Mouse (Mus musculus) liver, embryonic 13.5 days (tissue): Measurements from ENCODE around the gene Apip. TPM values are rescaled to one million over a fixed set of nuclear protein-coding genes. Genes with fewer than 3 reads are reported as not detected.

Experiments used
- ATAC-seq: fragments of 200-750 bp; cut with Nextera tagmentation; 2 replicates; pipeline ENCODE4 v1.8.0; 2017; ENCODE audit warnings: low read depth, mild to moderate bottlenecking, moderate number of reproducible peaks, moderate library complexity
- DNase-seq: peaks from one replicate; pipeline ENCODE4 v3.0.0; 2022
- H3K27ac ChIP-seq: fragments of 300-500 bp; sonication (generic); 2 replicates; pipeline ENCODE4 v1.5.1; 2015; ENCODE audit warnings: moderate library complexity, mild to moderate bottlenecking, inconsistent platforms
- H3K27me3 ChIP-seq: fragments of 300-500 bp; sonication (generic); 2 replicates; pipeline ENCODE4 v1.6.1; 2015; ENCODE audit warnings: mild to moderate bottlenecking, inconsistent platforms
- H3K36me3 ChIP-seq: fragments of 300-500 bp; sonication (generic); 2 replicates; pipeline ENCODE4 v1.6.1; 2015; ENCODE audit warnings: mild to moderate bottlenecking, inconsistent platforms
- H3K4me1 ChIP-seq: fragments of 300-500 bp; sonication (generic); replicated peaks from 2 replicates; pipeline ENCODE4 v1.6.1; 2015; ENCODE audit warnings: inconsistent platforms
- H3K4me2 ChIP-seq: fragments of 300-500 bp; sonication (generic); 2 replicates; pipeline ENCODE4 v1.6.1; 2015; ENCODE audit warnings: inconsistent platforms, mild to moderate bottlenecking, moderate library complexity
- H3K4me3 ChIP-seq: fragments of 300-500 bp; sonication (generic); replicated peaks from 2 replicates; pipeline ENCODE4 v1.5.1; 2015; ENCODE audit warnings: mild to moderate bottlenecking, inconsistent platforms
- H3K9ac ChIP-seq: fragments of 300-500 bp; sonication (generic); 2 replicates; pipeline ENCODE4 v1.6.1; 2015; ENCODE audit warnings: mild to moderate bottlenecking, inconsistent platforms
- H3K9me3 ChIP-seq: fragments of 300-500 bp; sonication (generic); replicated peaks from 2 replicates; pipeline ENCODE4 v1.6.1; 2016; ENCODE audit warnings: inconsistent platforms
- WGBS: fragments of 180-500 bp; shearing (Covaris S2); methylation state at CpG from one replicate; pipeline ENCODE4 v1.1.7; 2015; ENCODE audit not compliant: insufficient replicate concordance; 5-methylcytosine and 5-hydroxymethylcytosine counted together
- polyA plus RNA-seq: library from polyadenylated mRNA; unstranded; fragments of >200 nt; fragmentation: Nextera tagmentation; extraction: Ambion mirVana; gene quantifications from 2 replicates; pipeline ENCODE4 v1.2.1, GENCODE M21; 2015

The Apip gene
- 49.8 and 50.9 TPM in 2 replicates for polyA plus RNA-seq

DNA sequence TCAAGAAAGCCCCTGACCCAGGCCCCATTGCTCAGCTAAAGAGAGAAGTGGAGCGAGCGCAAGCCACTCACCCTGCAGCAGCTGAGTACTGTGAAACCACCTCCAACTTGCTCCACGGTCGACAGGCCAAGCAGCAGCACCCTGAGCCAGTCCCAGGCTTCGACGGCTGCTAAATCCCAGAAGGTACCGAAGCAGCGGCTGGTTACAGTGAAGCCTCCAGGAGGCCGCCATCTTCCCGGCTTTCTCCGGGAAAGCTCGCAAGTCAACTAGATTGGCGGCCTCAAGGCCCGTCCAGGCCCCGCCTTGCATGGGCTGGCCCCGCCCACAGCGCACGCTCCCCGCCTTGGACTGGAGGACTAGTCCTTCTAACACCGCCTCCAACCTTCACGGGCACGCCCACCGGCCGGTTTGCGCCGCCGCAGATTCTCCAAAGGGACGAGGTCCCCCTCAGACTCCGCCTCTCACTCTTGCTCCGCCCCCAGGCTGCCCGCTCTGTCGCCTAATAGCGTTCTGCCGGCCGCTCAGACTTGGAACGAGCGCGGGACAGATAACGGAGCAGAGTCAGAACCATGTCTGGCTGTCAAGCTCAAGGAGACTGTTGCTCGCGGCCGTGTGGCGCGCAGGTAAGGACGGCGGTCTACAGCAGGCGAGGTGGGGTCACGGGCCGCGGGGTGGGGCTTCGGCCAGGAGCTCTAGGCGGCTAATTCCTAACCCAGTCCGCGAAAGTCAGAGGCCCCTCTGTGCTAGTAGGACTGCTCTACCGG is at the start of gene Apip, which contains the start of gene Pdhx:
Apip (plus strand) TSS at position 457 of the 764 bp plus-strand sequence.
Pdhx (minus strand) TSS at position 295 of the 764 bp plus-strand sequence.
- Histone ChIP-seq H3K27me3 (no peaks in the 10 kb centered on the region), H3K27ac (peak within 1 kb of the TSS; percentile 94), H3K9me3 (no peaks in the 10 kb centered on the region), H3K9ac (peak within 1 kb of the TSS; percentile 89), H3K4me3 (peak within 1 kb of the TSS; percentile 89), H3K4me2 (peak within 1 kb of the TSS; percentile 77), H3K36me3 (no peaks in the 10 kb centered on the region), H3K4me1 (peaks cover 45% of the 10 kb centered on the region)
- peak; percentile 100 for DNase-seq
- ATAC-seq: peak; percentile 98
- under 1% methylated on average over 55 of the region's 55 CpGs for WGBS

DNA sequence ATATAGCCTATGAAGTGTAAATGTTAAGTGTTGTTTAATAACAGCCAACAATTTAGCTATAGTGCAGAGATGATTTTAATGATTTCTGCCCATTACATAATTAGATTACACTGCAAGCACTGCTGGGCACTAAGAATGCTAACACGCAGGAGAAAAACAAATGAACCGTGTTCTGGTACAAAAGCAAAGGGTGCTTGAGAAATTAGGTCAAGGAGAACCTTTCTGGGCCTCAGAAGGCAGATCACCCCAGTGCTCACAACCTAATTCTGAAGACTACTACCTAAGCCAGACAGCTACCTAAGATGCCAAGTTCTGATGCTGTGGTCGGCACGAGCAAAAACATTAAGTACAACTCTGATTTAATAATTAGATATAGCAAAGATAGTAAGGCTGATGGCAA is 35.6 kb upstream of the Apip start:
- Histone ChIP-seq H3K9me3 (no peaks in the 10 kb centered on the region), H3K4me3 (no peak overlapping the region), H3K27me3 (no peaks in the 10 kb centered on the region), H3K9ac (no peak overlapping the region), H3K27ac (no peak overlapping the region), H3K4me2 (no peak overlapping the region), H3K36me3 (peaks cover 20% of the 10 kb centered on the region), H3K4me1 (no peaks in the 10 kb centered on the region)
- no peak for DNase-seq
- ATAC-seq: no peak
- 87% methylated on average over 4 of the region's 4 CpGs for WGBS

DNA sequence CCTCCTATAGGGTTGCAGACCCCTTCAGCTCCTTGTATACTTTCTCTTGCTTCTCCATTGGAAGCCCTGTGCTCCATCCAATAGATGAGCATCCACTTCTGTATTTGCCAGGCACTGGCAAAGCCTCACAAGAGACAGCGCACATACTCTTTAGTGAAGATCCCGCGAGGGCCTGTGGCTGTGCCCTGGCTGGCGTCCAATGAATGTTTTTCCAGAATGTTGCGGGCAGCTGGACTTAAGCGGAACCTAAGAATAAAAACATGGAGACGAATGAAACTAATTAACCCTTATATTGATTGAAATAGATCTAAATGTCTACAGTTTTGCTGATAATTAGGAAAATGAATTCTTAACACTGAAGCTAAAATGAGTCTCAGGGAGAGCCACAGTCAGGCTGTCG is 32.6 kb upstream of the Apip start:
- Histone ChIP-seq H3K27me3 (no peaks in the 10 kb centered on the region), H3K9me3 (no peaks in the 10 kb centered on the region), H3K27ac (no peak overlapping the region), H3K4me1 (no peaks in the 10 kb centered on the region), H3K36me3 (peaks cover 13% of the 10 kb centered on the region), H3K4me3 (no peak overlapping the region), H3K4me2 (no peak overlapping the region), H3K9ac (no peak overlapping the region)
- 87% methylated on average over 8 of the region's 8 CpGs for WGBS
- ATAC-seq (no peak), DNase-seq (no peak)

DNA sequence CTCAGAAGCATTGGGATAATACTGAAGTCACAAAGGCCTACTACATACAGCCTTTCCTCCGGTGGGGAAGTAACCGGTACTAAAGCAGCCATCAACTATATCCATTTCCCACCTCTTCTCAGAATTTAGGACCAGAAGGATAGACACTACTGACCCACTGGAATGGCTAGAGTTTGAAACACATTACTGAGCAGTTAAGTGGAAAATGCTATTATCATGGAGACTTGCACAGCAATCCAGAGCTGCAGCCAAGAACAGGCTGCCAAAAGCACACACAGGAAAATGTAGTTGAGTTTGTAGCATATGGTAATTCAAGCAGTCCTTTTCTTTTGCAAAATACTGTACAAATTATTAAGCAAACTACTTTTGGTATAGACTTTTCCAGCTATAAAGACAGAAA is 28.2 kb upstream of the Apip start:
- Histone ChIP-seq H3K4me1 (no peaks in the 10 kb centered on the region), H3K9me3 (no peaks in the 10 kb centered on the region), H3K36me3 (peaks cover 6% of the 10 kb centered on the region), H3K27ac (no peak overlapping the region), H3K4me2 (no peak overlapping the region), H3K9ac (no peak overlapping the region), H3K27me3 (no peaks in the 10 kb centered on the region), H3K4me3 (no peak overlapping the region)
- DNase-seq (no peak), ATAC-seq (no peak)
- 82% methylated on average over 2 of the region's 2 CpGs for WGBS

DNA sequence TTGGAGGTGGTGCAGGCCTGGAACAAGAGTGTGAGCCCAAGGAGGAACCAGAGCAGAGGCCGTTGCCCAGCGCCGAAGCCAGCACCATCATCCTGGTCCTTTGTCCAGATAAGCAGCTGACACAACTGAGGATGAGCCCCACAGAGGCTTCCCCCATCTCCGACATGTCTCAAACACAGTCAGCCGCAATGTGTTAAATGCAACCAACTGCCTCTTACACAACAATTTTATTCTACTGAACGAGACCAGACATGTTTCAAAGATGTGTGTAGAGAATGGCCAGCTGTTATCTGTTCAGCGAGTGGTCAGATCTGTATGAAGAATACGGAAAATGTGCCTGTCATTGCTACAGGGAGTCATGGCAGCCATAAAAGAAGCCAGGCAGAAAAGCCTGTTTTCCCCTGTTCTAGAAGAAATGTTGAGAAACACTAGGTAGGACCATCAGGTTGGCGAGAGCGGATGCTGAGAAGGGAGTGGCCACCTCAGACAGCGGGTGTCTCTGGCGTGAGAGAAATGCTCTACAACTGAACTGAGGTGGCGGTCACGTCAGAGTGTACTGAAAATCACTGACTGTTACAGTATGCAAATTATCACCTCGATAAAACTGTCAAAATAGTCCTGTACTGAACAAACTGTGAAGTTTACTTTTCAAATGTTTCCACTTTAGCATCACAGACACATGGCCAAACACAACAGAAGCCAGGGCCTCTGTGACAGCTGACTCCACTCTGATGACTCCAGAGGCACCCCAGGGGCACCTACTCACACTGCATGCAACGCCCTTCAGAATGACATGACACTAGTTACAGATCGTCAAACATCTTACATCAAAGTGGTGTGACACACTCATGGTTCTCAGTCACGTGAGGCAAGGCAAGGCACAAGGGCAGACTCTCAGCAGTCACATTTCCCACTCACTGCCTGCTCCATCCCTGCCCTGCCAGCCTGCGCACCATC is 21.3 kb upstream of the Apip start:
- WGBS: 80% methylated on average over 19 of the region's 19 CpGs
- Histone ChIP-seq H3K9ac (no peak overlapping the region), H3K36me3 (no peaks in the 10 kb centered on the region; the same call in 1 of the 2 replicates), H3K27ac (no peak overlapping the region), H3K4me3 (no peak overlapping the region), H3K9me3 (no peaks in the 10 kb centered on the region), H3K27me3 (no peaks in the 10 kb centered on the region), H3K4me1 (no peaks in the 10 kb centered on the region), H3K4me2 (no peak overlapping the region)
- ATAC-seq (no peak), DNase-seq (no peak)

DNA sequence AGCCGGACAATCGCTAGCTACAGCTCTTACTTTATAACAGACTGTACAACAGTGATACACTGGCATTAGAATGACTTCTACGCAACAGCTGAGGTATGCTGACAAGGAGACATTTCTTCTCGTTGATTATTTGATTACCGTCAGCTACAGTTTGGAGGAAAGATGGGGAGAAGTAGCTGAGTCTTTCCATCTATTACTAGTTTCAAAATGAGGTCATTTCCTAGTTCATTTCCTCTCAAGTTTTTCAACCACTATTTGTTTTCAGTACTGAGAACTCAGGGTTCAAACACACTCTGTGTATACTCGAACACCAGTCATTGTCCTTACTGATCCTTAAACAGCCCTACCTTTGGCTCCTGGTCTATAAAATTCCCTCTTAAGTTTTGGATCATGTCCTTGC is 17.7 kb upstream of the Apip start:
- 79% methylated on average over 6 of the region's 6 CpGs for WGBS
- 0 out of 2 replicates have a peak, but pooled peaks cover 3% of the 10 kb centered on the region for H3K4me1 ChIP-seq
- no peak overlapping the region for H3K9ac ChIP-seq
- H3K9me3 ChIP-seq: no peaks in the 10 kb centered on the region
- peaks cover 7% of the 10 kb centered on the region; the same call in 1 of the 2 replicates for H3K36me3 ChIP-seq
- H3K27ac ChIP-seq: no peak overlapping the region
- H3K4me2 ChIP-seq: no peak overlapping the region
- ATAC-seq (no peak), DNase-seq (no peak)
- H3K4me3 ChIP-seq: no peak overlapping the region
- no peaks in the 10 kb centered on the region for H3K27me3 ChIP-seq

DNA sequence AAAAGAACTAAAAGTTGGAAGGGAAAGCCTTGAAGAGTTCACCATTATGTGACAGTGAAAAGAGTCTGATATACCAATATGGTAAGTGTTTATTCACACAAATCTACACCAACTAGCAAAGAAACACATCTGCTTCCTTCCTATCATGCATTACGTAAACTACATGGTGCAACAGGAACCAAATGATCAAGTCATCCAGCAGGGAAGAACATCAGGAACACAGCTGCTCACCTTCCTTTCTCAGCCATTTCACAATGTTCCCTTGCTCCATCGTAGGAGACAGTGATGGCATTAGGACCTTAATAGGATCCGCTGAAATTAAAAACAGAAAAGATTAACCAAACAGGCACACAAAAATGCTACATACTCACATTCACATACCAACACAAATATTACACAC is 15.2 kb upstream of the Apip start:
- ATAC-seq: no peak

DNA sequence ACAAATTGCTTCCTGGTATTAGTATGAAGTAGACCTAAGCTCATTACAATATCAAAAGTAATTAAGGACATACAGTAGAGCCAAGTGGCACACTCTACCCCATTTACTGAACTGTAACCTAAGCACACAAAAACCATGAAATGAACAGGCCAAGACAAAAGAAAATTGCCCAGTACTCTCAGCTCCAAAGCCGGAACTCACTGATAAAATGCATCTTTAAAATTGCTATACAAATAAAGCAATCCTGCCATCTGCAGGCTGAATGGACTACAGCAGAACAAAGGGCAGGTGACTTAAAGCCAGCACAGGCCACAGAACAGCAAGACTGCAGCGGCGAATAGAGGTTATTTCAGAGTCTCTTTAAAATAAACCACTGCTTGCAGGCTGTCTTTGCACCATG is 10.6 kb upstream of the Apip start:
- WGBS: 51% methylated on average over 3 of the region's 3 CpGs
- Histone ChIP-seq H3K36me3 (0 out of 2 replicates have a peak, but pooled peaks cover 5% of the 10 kb centered on the region), H3K27me3 (no peaks in the 10 kb centered on the region), H3K4me2 (no peak overlapping the region), H3K9ac (no peak overlapping the region), H3K9me3 (no peaks in the 10 kb centered on the region), H3K27ac (no peak overlapping the region), H3K4me1 (0 out of 2 replicates have a peak, but pooled peaks cover 3% of the 10 kb centered on the region), H3K4me3 (no peak overlapping the region)
- peak; percentile 13 for DNase-seq
- ATAC-seq: no peak

More for the DNA sequence above, 15.2 kb upstream of the Apip start:
- H3K4me1 ChIP-seq: 0 out of 2 replicates have a peak, but pooled peaks cover 3% of the 10 kb centered on the region
- WGBS: 83% methylated on average over 3 of the region's 3 CpGs
- no peak overlapping the region for H3K4me2 ChIP-seq
- no peak for DNase-seq
- no peak overlapping the region for H3K4me3 ChIP-seq
- no peak overlapping the region for H3K27ac ChIP-seq
- no peaks in the 10 kb centered on the region for H3K9me3 ChIP-seq
- no peak overlapping the region for H3K9ac ChIP-seq
- H3K36me3 ChIP-seq: peaks cover 7% of the 10 kb centered on the region; the same call in 1 of the 2 replicates
- no peaks in the 10 kb centered on the region for H3K27me3 ChIP-seq

DNA sequence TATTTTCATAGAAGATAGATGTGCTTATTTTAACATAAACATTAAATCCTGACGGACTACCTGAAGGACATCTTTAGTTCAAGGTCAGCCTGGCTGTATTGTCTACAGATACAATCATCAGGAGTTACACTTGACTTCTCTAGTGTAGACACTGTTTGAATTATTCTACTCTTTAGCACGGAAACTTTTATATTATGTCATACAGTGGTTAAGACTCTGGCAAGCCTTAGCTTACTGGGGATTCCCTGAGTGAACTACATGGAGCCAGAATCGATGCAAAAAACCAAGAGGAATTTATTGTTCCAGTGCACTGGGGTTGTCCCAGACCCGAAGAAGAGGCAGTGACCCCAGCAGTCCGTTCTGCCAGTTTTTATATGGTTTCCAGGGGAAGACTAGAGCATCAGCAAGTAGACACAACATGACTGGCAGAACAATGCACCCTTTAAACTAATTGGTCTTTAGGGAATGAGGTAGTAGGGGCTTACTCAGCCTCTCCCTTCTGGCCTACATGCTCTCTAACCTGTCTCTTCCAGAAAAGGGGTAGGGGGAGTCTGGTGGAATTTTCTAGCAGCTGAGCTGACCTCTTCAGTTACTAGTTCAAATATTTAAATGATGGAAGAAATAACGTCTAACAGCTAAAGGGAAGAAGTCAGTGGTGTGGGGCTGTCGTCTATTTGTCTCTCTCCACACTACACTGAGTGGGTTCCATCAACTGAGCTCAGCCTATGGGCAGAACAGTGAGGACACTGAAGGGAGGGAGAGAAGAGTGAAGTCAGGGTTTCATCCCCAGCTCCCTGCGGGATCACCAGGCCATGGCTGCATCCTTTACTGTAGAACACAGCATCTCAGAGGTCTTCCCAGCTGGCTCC is 6.6 kb upstream of the Apip start:
- peaks cover 27% of the 10 kb centered on the region for H3K4me1 ChIP-seq
- ATAC-seq (no peak), DNase-seq (no peak)
- no peaks in the 10 kb centered on the region for H3K36me3 ChIP-seq
- no peak overlapping the region for H3K27ac ChIP-seq
- H3K4me3 ChIP-seq: no peak overlapping the region
- H3K4me2 ChIP-seq: no peak overlapping the region
- H3K9me3 ChIP-seq: no peaks in the 10 kb centered on the region
- H3K9ac ChIP-seq: no peak overlapping the region
- no peaks in the 10 kb centered on the region for H3K27me3 ChIP-seq
- 75% methylated on average over 8 of the region's 8 CpGs for WGBS

DNA sequence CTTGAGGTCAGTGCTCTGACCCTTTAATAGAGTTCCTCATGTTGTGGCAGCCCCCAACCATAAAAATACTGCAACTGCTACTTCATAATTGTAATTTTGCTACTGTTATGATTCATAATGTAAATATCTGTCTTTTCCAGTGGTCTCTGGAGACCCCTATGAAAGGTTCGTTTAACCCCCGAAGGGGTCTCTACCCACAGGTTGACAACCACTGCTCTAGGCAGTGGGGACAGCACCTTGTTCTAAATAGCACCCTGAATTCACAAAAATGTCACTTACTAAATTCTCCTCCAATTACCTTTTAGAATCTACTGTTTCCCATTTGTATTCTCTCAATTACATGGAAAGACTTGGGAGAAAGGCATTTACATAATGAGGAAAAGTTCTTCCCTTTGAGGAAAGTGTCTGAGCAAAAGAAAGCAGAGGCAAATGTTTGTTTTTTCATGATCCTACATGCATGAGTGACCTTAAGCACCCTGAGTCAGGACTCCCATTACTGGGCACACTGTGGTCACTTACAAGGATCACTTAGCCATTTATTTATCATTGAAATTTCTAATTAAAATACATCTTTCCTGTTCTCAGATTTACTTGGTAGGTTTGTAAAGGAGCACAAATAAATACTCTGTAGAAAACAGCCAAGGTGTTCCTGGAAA is 5.8 kb upstream of the Apip start:
- no peak overlapping the region for H3K9ac ChIP-seq
- H3K4me1 ChIP-seq: peaks cover 34% of the 10 kb centered on the region
- no peak for ATAC-seq
- H3K4me3 ChIP-seq: no peak overlapping the region
- H3K27me3 ChIP-seq: no peaks in the 10 kb centered on the region
- H3K36me3 ChIP-seq: no peaks in the 10 kb centered on the region
- H3K27ac ChIP-seq: no peak overlapping the region
- WGBS: 71% methylated on average over 2 of the region's 2 CpGs
- H3K4me2 ChIP-seq: no peak overlapping the region
- DNase-seq: no peak
- H3K9me3 ChIP-seq: no peaks in the 10 kb centered on the region
